Mouse (Mus musculus) intestine, postnatal 0 days (tissue): ENCODE results near the gene Notch3. TPM values are rescaled to one million over a fixed set of nuclear protein-coding genes. Genes with fewer than 3 reads are reported as not detected.
"Not testable (repeated sequence)": the region's sequence is repeated elsewhere in the genome, so short reads cannot be mapped to it uniquely, and the experiment has no call there.

Experiments used
- ATAC-seq: fragments of 200-750 bp; cut with Nextera tagmentation; 2 replicates; pipeline ENCODE4 v1.8.0; 2017; ENCODE audit warnings: mild to moderate bottlenecking, moderate TSS enrichment, moderate library complexity
- H3K27ac ChIP-seq: fragments of 300-500 bp; sonication (generic); 2 replicates; pipeline ENCODE4 v1.5.1; 2014; ENCODE audit warnings: mild to moderate bottlenecking, low read depth, low read length, moderate library complexity
- H3K27me3 ChIP-seq: fragments of 300-500 bp; sonication (generic); replicated peaks from 2 replicates; pipeline ENCODE4 v1.6.1; 2014; ENCODE audit warnings: low read length, mixed read lengths; ENCODE audit not compliant: control insufficient read depth, insufficient read depth
- H3K36me3 ChIP-seq: fragments of 300-500 bp; sonication (generic); 2 replicates; pipeline ENCODE4 v1.6.1; 2014; ENCODE audit warnings: mild to moderate bottlenecking, moderate library complexity; ENCODE audit not compliant: control insufficient read depth, insufficient read depth
- H3K4me1 ChIP-seq: fragments of 300-500 bp; sonication (generic); replicated peaks from 2 replicates; pipeline ENCODE4 v1.6.1; 2014; ENCODE audit warnings: antibody characterized with exemption, low read length, mixed read lengths; ENCODE audit not compliant: control insufficient read depth, insufficient read depth
- H3K4me2 ChIP-seq: fragments of 300-500 bp; sonication (generic); replicated peaks from 2 replicates; pipeline ENCODE4 v1.6.1; 2014; ENCODE audit warnings: low read depth, mild to moderate bottlenecking, moderate library complexity
- H3K4me3 ChIP-seq: fragments of 300-500 bp; sonication (generic); 2 replicates; pipeline ENCODE4 v1.5.1; 2014; ENCODE audit warnings: low read depth, low read length
- H3K9ac ChIP-seq: fragments of 300-500 bp; sonication (generic); 2 replicates; pipeline ENCODE4 v1.6.1; 2014; ENCODE audit warnings: mild to moderate bottlenecking, low read depth, low read length
- H3K9me3 ChIP-seq: fragments of 300-500 bp; sonication (generic); 2 replicates; pipeline ENCODE4 v1.6.1; 2016; ENCODE audit warnings: mixed run types; ENCODE audit not compliant: control insufficient read depth
- CTCF ChIP-seq: sonication (generic); IDR thresholded peaks from 2 replicates; pipeline ENCODE4 v1.5.1; 2016; ENCODE audit warnings: low read depth, mild to moderate bottlenecking, control low read depth, antibody characterized with exemption, moderate library complexity
- WGBS: fragments of 180-500 bp; shearing (Covaris S2); extraction: QIAGEN DNeasy Blood & Tissue Kit; methylation state at CpG from one replicate; pipeline ENCODE4 v1.1.7; 2014; 5-methylcytosine and 5-hydroxymethylcytosine counted together
- polyA plus RNA-seq: library from polyadenylated mRNA; unstranded; fragments of >200 nt; fragmentation: Nextera tagmentation; extraction: Ambion mirVana; gene quantifications from 2 replicates; pipeline ENCODE4 v1.2.1, GENCODE M21; 2015

Gene Notch3
- polyA plus RNA-seq, 1 experiment from 2014 or later: 2.0 TPM

- H3K27ac ChIP-seq: no peak overlapping the region
- no peak overlapping the region for H3K4me3 ChIP-seq
- 22% methylated on average over 3 of the region's 3 CpGs for WGBS
- peak; percentile 45 for TF ChIP-seq CTCF
- no peaks in the 10 kb centered on the region for H3K27me3 ChIP-seq
- H3K4me1 ChIP-seq: peaks cover 12% of the 10 kb centered on the region
- H3K9ac ChIP-seq: no peak overlapping the region
- H3K36me3 ChIP-seq: no peaks in the 10 kb centered on the region
- H3K9me3 ChIP-seq: no peaks in the 10 kb centered on the region
- peak overlapping the region; percentile 58 for H3K4me2 ChIP-seq
- no peak for ATAC-seq
Measured at GRCm38 (mm10) chr17:32118484-32118883, 48.2 kb downstream of the Notch3 start.

- H3K4me2 ChIP-seq: peak overlapping the region; percentile 58
- H3K4me3 ChIP-seq, H3K36me3 ChIP-seq, H3K9me3 ChIP-seq, H3K27me3 ChIP-seq, ATAC-seq, H3K9ac ChIP-seq, H3K27ac ChIP-seq: not testable (repeated sequence)
- H3K4me1 ChIP-seq: peaks cover 13% of the 10 kb centered on the region
- 1% methylated on average over 11 of the region's 13 CpGs for WGBS
Measured at GRCm38 (mm10) chr17:32117872-32118421, 48.7 kb downstream of the Notch3 start.

DNA sequence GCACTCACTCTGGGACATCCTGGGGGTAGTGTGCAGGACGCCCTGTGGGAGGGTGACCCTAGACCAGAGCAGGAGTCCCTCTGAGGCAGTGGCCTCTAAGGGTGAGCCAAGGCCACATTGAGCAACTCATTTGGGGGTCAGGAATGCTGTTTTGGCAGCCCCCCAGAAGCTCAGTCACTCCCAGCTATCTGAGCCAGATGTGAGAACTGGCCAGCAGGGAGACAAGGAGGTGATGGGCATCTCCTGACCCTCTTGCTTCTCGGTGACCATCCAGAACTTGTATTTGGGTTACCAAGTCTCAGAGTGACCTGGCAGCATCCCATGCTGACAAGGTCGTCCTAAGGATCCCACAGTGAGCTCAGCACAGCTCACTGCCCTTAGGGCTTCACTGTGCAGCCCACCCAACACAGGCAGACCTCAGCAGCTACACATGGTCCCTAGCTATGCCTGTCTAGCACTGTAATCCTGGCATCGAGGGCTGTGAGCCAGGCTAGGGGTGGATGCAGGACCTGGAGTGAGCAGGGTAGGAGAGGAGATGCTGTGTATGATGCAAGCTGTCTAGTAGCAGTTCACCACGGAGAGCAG lies 49.3 kb downstream of the Notch3 start:
- ATAC-seq: peak; percentile 57; the same call in 1 of the 2 replicates

DNA sequence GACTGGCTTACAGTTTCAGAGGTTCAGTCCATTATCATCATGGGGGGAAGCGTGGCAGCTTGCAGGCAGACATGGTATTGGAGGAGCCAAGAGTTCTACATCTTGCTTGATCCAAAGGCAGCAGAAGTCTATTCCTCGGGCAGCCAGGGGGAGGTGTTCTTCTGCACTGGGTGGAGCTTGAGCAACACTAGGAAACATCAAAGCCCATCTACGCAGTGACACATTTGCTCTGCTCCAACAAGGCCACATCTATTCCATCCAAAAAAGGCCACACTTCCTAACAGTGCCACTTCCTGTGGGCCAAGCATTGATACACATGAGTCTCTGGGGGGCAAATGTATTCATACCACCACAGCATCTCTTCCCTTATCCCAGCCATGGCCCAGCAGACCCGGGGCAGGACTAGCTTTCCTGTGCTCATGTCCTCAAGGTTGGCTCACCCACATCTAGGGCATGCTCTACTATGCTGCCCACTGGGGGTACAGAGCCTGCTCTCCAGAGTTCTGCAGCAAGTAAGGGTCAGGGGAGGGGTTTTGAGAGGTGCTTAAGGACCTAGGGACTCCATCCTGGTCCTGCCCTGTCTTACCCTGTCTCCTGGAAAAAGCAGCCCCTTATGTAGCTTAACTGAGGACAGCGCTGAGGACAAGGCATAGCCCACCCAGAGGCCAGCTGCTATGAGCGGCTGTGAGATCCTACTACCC lies 49.9 kb downstream of the Notch3 start:
- H3K9ac ChIP-seq: no peak overlapping the region
- no peaks in the 10 kb centered on the region for H3K27me3 ChIP-seq
- H3K27ac ChIP-seq: no peak overlapping the region
- no peak overlapping the region for H3K4me3 ChIP-seq
- no peaks in the 10 kb centered on the region for H3K9me3 ChIP-seq
- no peak for TF ChIP-seq CTCF
- no peak for ATAC-seq
- WGBS: 80% methylated on average over 6 of the region's 6 CpGs
- H3K4me2 ChIP-seq: no peak overlapping the region
- H3K36me3 ChIP-seq: no peaks in the 10 kb centered on the region
- peaks cover 13% of the 10 kb centered on the region for H3K4me1 ChIP-seq

More for the DNA sequence above, 49.3 kb downstream of the Notch3 start:
- Histone ChIP-seq H3K9me3 (no peaks in the 10 kb centered on the region), H3K9ac (no peak overlapping the region), H3K4me2 (no peak overlapping the region), H3K27me3 (no peaks in the 10 kb centered on the region), H3K27ac (no peak overlapping the region), H3K4me1 (peaks cover 13% of the 10 kb centered on the region), H3K4me3 (no peak overlapping the region), H3K36me3 (no peaks in the 10 kb centered on the region)
- 47% methylated on average over 4 of the region's 5 CpGs for WGBS
- TF ChIP-seq CTCF: no peak

DNA sequence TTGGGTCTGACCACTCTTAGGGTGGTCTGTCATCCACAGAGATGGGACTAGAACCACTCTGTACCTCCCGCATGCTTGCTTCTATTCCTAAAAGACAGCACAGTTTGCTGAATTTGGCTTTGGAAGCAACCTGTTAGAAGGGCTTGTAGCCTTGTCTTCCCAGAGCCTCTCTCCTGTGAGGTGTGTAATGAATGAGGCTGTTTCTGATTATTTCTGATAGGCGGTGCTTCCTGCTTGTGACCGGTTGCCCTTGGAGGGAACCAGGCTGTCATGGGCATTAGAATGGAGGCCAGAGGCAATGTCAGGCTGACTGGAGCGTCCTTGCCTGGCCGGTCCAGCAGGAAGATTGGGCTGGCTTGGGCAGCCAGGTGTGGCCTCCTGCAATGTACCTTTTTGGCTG lies 52.2 kb downstream of the Notch3 start:
- peak overlapping the region; percentile 41 for H3K4me3 ChIP-seq
- not testable (repeated sequence) for H3K9me3 ChIP-seq, H3K27me3 ChIP-seq, H3K9ac ChIP-seq, H3K36me3 ChIP-seq
- H3K4me2 ChIP-seq: peak overlapping the region; percentile 86
- 46% methylated on average over 5 of the region's 5 CpGs for WGBS
- H3K4me1 ChIP-seq: peaks cover 13% of the 10 kb centered on the region
- peak overlapping the region; percentile 60 for H3K27ac ChIP-seq
- peak; percentile 8; the same call in 1 of the 2 replicates for ATAC-seq

- Histone ChIP-seq H3K4me2 (peak overlapping the region; percentile 86), H3K9ac (0 out of 2 replicates have a peak overlapping the region, but pooled peaks have one; percentile 24), H3K27ac (peak overlapping the region; percentile 60), H3K27me3 (no peaks in the 10 kb centered on the region), H3K4me3 (peak overlapping the region; percentile 41), H3K36me3 (no peaks in the 10 kb centered on the region), H3K4me1 (peaks cover 13% of the 10 kb centered on the region), H3K9me3 (no peaks in the 10 kb centered on the region)
- ATAC-seq: peak; percentile 38
- 3% methylated on average over 56 of the region's 56 CpGs for WGBS
- TF ChIP-seq CTCF: no peak
Measured at GRCm38 (mm10) chr17:32113523-32114421, 52.9 kb downstream of the Notch3 start.
